Mouse (Mus musculus) layer of hippocampus, adult 9-10 months (tissue): ENCODE results near the gene Gm12185.
"Not testable (repeated sequence)": the region's sequence is repeated elsewhere in the genome, so short reads cannot be mapped to it uniquely, and the experiment has no call there.

Source experiments
- DNase-seq: peaks from one replicate; pipeline ENCODE4 v3.0.0; 2022; ENCODE audit warnings: low spot score

The Gm12185 gene

DNA sequence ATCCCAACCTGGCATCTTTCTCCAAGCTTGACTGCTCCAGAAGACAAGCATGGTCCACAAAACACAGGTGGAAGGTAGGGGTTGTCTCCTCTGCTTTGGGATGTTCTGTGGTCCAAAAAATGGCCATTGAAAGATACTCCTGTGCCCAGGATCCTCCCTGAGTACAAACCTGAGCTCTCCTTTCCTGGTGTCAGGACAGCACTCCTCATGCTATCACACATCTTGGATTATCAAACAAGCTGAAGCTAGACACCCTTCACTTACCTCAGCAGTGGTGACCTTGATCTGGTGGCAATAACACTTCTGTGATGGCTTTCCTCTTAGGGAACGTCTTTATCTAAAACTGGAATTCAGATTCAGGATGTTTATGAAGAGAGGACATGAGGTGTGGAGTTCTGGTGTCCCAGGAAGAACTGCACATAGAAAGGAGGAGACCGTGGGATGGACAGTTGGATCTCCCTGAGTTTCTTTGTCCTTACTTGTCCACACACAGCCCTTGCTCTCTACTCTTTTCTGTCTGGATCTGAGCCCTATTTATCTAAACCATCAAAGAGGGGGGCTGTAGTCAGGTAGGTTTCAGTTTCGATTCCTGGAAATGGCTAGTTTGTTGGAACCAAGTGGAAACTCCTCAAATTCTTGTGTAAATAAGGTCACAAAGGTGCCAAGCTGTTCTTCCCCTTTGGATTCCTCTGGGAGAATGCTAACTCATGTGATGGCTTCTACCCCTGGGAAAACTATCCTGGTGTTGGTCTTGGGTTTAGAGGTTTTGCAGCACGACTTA, at the start of gene Gm12185:
TSS of gene Gm12185 (minus strand) at position 487 of the 781 bp plus-strand sequence.
- DNase-seq, result not testable (repeated sequence)

DNA sequence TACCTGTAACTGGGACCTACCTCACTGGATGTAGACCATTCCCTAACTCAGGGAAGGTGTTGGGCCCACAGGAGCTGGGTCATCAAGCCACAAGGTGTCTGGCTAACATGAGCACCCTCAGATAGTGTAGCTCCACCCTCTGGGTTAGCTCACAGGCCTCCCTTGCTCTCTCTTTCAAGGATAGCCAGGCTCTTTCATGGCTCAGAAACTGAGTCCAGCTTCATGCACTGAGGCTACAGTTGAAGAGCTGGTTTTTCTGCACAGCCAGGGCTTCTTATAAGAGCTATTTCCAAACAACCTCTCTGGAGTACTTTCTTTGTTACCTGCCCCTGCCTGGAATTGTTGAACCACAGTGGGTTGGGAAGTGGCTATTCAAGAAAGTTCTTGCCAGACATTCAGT, 20.0 kb upstream of the Gm12185 start:
- DNase-seq, result not testable (repeated sequence)

DNA sequence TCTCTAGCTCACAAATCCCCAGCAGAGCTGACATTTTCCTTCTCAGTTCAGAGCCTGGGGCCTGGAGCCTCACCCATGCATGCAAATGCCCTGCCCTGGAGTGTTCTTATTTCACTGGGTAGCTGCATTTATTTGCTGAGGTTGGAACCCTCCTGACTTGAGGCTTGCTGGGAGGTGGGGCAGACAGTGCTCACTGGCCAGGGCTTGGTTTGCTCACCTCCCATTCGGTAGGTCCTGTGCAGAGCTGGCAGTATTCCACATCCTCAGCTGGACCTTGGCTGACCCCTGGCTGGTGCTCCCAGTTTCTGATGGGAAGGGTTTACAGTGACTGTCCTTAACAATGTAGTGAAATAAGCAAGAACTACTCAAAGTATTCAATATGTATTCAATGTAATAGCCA, 14.8 kb upstream of the Gm12185 start:
- not testable (repeated sequence) for DNase-seq

DNA sequence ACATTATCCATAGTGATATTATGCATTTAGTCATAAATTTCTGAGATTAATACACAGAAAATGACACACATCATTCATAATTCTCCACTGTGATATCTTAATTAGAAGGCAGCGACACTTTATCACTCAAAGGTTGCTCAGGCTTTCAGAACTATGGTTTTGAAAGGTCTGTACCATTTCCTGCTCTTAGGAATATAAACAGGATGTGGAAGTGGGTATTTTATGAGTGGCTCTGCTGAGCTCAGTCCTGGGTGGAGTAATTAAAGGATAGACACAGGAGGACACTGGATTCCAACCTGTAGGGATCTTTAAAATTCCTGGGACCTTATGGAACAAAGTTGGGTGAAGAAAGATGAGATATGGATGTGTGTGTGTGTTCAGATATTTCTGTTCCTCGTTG, 14.3 kb upstream of the Gm12185 start:
- not testable (repeated sequence) for DNase-seq

DNA sequence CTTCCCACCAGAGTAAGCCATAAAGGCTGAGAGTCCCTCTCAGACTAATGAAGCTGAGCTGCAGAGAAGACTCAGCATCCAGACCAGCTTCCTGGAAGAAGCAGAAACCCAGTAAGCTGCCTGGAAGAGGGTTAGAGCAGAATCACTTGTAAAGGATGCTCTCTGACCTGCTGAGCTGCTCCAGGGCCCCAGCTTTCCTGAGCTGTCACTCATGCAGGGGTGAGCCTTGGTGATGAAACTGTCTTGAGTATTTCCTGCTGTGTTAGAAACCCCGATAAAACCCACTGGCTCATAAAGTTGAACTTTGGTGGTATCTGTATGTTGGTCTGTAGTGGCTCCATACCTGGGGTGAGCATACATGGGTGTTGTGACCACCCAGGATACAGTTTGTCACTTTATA, 8.4 kb upstream of the Gm12185 start:
- DNase-seq, result not testable (repeated sequence)

DNA sequence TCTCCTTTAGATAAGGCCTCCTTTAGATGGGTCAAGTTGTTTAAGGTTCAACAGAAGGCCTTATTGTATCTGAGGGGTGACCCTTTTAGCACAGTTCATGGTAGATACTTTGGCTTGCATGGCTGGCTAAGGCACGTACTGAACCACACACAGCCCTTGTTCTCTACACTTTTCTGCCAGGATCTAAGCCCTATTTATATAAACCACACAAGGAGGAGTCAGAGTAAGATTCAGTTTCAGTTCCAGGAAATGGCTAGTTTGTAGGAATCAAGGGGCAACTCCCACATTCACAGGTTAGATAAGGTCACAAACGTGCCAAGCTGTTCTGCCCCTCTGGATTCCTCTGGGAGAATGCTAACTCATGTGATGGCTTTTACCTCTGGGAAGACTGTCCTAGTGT, 2.0 kb upstream of the Gm12185 start, which contains the start of gene Tgtp1:
TSS of gene Tgtp1 (minus strand) at position 155 of the 400 bp plus-strand sequence.
- DNase-seq, result not testable (repeated sequence)

DNA sequence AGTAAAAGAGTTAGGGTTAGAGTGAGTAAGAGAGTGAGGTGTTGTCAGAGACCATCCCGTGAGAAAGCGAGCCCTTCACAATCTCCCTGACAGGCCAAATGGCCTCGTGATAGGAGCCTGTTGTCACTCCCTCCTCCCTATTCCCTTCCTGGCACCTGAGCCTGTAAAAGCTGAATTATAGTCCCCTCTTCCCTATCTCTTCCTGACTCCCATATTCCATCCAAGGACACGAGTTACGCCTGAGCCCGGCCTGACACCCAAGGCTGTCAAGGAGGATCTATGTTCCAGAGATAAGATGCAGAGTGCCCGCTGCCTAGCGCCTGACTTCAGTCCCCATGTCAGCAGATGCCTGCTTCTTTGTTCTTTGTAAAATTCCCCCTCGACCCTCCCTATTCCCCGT, 1.3 kb upstream of the Gm12185 start:
- not testable (repeated sequence) for DNase-seq

DNA sequence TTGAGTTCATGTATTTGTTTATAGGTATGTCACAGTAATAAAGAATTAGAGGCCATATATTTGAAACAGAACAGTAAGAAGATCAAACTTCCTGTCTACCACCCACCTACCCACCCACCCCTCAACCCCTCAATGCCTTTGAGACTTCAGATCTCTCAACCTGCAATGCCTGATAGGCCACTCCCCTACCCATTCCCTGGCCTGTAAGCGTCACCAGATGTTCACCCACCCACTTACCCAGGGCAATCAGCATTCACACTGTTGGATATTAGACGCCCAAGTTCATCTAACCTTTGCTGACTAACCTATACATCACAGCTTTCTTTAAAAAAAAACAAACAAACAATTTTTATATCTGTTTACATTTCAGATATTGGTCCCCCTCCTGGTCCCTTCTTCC, 2.0 kb downstream of the Gm12185 start:
- DNase-seq, result not testable (repeated sequence)

DNA sequence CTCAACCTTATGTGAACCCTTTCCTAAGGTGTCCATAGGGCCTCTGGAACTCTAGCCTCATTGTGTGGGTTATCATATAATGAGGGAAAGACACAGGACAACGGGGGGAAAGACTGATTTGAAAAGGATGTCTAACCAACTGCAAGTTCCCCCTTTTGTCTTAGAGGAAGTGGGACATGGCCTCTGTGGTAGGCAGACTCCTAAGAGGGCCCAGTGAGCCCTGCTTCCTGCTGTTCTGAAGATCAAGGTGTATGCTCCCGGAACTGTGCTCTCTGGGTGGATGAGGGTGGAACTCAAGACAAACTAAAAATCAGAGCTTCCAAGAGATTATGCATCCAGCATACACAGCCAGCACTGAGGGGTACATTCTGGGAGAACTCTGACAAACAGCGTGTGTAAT, 3.8 kb downstream of the Gm12185 start:
- DNase-seq, result not testable (repeated sequence)

DNA sequence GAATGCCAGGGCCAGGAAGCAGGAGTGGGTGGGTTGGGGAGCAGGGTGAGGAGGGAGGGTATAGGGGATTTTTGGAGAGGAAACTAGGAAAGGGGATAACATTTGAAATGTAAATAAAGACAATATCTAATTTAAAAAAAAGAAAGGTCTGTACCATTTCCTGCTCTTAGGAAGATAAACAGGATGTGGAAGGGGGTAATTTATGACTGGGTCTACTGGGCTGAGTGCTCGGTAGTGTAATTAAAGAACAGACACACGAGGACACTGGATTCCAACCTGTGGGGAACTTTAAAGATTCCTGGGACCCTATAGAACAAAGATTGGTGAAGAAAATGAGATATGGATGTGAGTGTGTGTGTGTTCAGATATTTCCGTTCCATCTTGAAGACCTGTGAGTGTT, 9.2 kb downstream of the Gm12185 start:
- not testable (repeated sequence) for DNase-seq

DNA sequence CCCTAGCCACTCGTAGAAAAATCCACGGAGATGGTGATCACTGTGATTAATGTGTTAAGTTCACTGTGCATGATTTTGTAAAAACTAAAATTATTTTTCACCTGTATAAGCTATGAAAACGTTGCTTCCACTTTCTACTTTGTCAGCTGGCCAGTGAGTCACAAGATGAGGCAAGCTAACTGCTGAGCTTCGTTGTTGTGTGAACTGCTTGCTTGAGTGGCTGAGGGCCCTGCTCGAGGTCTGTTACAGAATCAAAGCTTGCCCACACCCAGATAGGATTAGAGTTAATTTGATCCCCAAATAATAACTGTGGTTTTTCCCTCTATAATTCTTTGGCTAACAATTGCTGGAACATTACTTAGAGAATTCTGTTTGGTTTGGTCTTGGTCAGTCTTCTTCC, 12.0 kb downstream of the Gm12185 start:
- not testable (repeated sequence) for DNase-seq

DNA sequence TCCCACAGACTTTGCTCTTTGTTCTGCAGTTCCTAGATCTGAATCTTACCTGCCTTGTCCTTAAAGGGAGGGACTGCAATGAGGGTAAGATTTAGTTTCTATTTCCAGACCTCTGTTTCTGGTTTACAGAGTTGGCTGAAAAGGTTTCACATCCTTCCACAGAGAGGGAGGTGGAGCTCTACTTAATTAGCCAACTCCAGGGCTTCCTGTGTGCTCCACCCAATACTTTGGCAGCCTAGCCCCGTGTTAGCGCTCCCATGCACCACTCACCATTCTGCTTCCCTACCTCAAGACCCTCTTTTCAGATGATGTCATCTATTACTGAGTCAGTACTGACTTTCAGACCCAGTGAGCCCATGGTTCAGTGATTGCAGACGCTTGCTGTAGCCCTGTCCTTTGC, 12.8 kb downstream of the Gm12185 start, which contains the start of gene 9930111J21Rik1:
TSS of gene 9930111J21Rik1 (minus strand) at position 148 of the 400 bp plus-strand sequence.
- DNase-seq, result not testable (repeated sequence)

DNA sequence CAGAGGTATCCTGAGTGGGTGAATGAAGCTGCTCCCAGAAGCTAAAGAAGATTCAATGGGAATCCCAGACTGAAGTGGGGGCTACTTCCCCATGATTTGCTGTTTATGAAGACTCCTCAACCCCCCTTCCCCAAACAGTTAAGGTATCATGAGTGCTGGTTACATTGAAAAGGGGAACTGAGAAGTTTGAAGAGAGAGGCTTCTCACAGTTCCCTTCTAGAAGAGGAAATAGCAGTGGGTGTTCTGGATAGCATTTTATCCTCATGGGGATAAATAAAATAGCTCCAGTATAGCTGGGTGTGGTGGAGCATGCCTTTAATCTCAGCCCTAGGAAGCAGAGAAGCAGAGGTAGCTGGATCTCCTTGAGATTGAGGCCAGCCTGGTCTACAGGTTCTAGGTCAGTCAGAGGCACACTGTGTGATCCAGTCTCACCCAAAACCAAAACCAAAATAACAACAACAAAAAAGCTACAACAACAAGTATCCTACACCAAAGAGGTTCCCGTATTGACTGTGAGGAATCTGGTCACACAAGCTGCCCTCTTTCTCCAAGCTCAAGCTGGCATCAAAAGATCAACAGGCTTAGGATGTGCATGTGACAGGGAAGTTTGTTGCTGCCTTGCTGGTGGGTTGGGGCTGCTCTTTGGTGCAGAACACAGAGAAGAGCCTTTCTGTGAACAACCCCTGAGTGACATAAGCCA, 13.6 kb downstream of the Gm12185 start, which contains the start of gene Olfr56:
TSS of gene Olfr56 (plus strand) at position 650 of the 700 bp plus-strand sequence.
- DNase-seq, result not testable (repeated sequence)

DNA sequence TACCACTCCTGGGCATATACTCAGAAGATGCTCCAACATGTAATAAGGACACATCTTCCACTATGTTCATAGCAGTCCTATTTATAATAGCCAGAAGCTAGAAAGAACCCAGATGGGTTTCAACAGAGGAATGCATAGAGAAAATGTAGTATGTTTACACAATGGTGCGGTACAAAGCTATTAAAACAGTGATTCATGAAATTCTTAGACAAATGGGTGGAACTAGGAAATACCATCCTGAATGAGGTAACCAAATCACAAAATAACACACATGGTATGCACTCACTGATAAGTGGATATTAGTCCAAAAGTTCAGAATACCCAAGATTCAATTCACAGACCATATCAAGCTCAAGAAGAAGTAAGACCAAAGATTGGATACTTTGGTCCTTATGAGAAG, 17.3 kb downstream of the Gm12185 start:
- DNase-seq, result not testable (repeated sequence)

DNA sequence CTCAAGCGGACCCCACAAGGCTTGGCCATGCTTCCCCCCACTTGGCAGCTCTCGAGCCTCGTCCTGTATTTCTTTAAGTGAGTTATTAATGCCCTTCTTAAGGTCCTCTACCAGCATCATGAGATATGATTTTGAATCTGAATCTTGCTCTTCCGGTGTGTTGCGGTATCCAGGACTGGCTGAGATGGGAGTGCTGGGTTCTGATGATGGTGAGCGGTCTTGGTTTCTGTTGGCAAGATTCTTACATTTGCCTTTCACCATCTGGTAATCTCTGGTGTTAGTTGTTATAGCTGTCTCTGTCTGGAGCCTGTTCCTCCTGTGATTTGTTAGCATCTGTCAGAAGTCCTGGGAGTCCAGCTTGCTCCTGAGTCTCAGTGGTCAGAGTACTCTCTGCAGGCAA, 45.9 kb downstream of the Gm12185 start, which contains the start of gene Psme2b:
TSS of gene Psme2b (minus strand) at position 101 of the 400 bp plus-strand sequence.
- DNase-seq, result not testable (repeated sequence)

DNA sequence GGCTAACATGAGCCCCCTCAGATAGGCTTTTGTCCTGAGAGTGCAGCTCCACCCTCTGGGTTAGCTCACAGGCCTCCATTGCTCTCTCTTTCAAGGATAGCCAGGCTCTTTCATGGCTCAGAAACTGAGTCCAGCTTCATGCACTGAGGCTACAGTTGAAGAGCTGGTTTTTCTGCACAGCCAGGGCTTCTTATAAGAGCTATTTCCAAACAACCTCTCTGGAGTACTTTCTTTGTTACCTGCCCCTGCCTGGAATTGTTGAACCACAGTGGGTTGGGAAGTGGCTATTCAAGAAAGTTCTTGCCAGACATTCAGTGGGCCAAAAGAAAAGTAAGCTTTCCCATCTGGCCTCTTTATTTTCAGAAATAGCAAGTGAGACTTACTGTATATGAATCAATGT, 52.7 kb downstream of the Gm12185 start:
- not testable (repeated sequence) for DNase-seq

DNA sequence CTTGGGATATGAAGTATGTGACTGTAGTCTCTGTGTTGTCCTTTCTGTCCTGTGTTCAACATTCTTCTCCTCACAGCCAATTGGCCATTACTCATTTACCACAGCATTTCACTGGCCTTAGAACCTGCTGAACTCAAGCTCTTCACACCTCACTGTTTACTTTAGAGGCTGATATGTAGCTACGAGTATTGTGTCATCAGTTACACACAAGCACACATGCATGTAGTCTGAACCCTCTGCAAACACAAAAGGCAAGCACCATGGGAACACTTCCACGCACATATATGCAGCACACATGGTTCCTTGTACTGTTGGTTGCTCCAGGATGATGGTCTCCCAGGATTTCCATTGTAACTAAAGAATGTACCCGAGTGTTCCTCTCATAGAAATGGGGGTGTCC, 56.7 kb downstream of the Gm12185 start:
- not testable (repeated sequence) for DNase-seq

DNA sequence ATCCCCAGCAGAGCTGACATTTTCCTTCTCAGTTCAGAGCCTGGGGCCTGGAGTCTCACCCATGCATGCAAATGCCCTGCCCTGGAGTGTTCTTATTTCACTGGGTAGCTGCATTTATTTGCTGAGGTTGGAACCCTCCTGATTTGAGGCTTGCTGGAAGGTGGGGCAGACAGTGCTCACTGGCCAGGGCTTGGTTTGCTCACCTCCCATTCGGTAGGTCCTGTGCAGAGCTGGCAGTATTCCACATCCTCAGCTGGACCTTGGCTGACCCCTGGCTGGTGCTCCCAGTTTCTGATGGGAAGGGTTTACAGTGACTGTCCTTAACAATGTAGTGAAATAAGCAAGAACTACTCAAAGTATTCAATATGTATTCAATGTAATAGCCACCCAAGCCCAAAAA, 58.1 kb downstream of the Gm12185 start:
- DNase-seq, result not testable (repeated sequence)

DNA sequence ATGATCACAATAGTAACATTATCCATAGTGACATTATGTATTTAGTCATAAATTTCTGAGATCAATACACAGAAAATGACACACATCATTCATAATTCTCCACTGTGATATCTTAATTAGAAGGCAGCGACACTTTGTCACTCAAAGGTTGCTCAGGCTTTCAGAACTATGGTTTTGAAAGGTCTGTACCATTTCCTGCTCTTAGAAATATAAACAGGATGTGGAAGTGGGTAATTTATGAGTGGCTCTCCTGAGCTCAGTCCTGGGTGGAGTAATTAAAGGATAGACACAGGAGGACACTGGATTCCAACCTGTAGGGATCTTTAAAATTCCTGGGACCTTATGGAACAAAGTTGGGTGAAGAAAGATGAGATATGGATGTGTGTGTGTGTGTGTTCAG, 58.6 kb downstream of the Gm12185 start:
- not testable (repeated sequence) for DNase-seq

DNA sequence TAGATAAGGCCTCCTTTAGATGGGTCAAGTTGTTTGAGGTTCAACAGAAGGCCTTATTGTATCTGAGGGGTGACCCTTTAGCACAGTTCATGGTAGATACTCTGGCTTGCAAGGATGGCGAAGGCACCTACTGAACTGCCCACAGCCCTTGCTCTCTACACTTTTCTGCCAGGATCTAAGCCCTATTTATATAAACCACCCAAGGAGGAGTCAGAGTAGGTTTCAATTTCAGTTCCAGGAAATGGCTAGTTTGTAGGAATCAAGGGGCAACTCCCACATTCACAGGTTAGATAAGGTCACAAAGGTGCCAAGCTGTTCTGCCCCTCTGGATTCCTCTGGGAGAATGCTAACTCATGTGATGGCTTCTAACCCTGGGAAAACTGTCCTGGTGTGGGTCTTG, 64.0 kb downstream of the Gm12185 start:
- DNase-seq, result not testable (repeated sequence)

DNA sequence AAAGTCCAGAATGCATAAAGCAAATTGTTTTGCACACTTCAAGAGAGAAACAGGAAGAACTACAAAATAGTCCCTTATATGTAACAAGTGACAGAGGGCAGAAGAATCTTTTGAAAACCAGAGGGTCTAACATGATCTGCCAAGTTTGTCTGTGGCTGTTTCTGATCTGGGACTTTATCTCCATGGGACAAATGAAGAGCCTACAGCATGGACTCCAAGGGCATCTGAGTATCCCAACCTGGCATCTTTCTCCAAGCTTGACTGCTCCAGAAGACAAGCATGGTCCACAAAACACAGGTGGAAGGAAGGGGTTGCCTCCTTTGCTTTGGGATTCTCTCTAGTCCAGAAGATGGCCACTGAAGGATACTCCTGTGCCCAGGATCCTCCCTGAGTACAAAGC, 65.6 kb downstream of the Gm12185 start:
- DNase-seq, result not testable (repeated sequence)

DNA sequence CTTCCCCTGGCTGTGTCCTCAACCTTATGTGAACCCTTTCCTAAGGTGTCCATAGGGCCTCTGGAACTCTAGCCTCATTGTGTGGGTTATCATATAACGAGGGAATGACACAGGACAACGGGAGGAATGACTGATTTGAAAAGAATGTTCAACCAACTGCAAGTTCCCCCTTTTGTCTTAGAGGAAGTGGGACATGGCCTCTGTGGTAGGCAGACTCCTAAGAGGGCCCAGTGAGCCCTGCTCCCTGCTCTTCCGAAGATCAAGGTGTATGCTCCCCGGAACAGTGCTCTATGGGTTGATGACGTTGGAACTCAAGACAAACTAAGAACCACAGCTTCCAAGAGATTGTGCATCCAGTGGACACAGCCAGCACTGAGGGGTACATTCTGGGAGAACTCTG, 68.2 kb downstream of the Gm12185 start:
- not testable (repeated sequence) for DNase-seq

DNA sequence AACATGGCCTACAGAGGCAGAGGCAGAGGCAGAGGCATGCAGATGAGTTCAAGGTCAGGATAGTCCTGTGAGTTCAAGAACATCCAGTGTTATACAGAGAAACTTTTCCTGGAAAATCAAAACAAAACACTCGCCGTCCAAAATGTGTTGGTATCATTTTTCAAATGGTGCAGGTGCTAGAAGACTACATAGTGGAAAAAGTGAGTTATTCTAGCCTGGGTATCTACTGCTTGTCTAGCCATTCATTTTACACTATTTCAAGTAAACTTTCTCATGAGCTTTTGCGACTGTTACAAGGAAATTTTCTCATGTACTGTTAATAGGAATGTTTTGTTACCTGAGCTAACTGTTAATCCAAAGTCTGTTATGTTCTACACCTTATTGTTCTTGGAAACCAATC, 73.6 kb downstream of the Gm12185 start:
- DNase-seq, result no peak
